Mouse (Mus musculus) ES-CJ7 (cell line): ENCODE data around the gene Pklr.
"Not testable (repeated sequence)": the region's sequence is repeated elsewhere in the genome, so short reads cannot be mapped to it uniquely, and the experiment has no call there.

Source experiments
- DNase-seq: peaks from one replicate; pipeline ENCODE4 v3.0.0; 2011; ENCODE audit warnings: low read depth, low spot score

Gene Pklr

DNA sequence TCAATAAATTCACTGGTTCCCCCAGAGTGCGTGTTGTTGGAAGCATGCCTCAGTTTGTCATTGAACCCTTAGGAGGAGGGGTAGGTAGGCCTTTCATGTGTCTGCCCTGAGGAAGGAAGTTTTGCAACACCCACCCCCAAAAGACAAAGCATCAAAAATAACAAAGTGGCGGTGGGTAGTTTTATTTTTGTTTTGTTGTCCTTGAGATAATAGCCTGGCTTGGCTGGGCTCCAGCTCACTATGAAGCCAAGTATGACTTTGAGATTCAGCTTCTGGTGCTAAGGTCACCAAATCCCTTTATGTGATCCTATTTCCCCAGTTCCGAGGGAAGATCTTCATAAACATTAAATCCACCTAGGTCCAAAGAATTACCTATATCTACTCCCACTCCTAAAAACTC, 11.7 kb upstream of the Pklr start:
- no peak for DNase-seq

DNA sequence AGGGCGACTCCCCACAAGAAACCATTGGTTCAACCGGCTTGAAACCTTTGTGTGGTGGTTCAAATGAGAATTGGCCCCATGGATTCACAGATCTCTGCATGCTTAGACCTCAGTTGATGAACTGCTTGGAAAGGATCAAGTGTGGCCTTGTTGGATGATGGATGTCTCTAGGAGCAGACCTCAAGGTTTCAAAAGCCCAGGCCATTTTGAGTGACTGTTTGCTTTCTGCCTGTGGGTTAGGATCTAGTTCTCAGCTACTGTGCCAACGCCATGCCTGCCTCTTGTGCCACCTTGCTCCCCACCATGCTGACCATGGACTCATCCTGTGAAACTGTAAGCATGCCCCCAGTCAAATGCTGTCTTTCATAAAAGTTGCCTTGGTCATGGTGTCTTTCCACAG, 10.0 kb upstream of the Pklr start:
- no peak for DNase-seq

DNA sequence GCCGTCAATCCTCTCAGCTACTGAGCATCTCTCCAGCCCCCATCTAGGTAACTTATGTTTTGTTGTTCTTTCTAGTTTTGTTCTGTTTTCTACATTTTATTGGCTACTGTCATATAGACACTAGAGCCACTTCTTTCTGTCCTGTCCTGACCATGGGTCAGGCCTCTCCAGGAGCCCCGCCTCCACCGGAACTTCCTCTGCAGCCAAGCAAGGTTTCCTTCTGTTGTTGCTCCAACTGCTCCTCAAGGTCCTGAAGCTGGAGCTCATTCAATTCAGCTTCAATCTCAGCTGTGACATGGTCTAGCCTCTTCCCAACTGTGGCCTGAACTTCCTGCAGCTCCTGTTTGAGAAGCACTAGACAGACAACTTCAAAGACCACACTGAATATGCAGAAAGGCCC, 6.0 kb upstream of the Pklr start:
- DNase-seq: no peak

DNA sequence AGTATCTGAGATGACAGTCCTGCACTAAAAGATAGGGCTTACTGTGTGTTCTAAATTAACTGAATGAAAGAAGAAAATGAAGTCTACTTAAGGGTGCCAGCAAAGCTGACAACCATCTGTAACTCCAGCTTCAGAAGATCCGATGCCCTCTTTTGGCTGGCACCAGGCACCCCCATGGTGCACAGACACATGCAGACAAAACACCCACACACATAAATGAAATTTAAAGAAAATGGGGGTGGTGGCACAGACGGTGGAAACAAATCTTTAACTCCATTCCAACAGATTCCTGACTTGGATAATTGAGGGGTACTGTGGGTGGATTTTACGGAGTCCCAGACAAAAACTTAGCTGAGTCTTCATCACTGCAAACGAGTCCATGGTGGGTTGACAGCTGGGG, 4.1 kb upstream of the Pklr start:
- DNase-seq: no peak

DNA sequence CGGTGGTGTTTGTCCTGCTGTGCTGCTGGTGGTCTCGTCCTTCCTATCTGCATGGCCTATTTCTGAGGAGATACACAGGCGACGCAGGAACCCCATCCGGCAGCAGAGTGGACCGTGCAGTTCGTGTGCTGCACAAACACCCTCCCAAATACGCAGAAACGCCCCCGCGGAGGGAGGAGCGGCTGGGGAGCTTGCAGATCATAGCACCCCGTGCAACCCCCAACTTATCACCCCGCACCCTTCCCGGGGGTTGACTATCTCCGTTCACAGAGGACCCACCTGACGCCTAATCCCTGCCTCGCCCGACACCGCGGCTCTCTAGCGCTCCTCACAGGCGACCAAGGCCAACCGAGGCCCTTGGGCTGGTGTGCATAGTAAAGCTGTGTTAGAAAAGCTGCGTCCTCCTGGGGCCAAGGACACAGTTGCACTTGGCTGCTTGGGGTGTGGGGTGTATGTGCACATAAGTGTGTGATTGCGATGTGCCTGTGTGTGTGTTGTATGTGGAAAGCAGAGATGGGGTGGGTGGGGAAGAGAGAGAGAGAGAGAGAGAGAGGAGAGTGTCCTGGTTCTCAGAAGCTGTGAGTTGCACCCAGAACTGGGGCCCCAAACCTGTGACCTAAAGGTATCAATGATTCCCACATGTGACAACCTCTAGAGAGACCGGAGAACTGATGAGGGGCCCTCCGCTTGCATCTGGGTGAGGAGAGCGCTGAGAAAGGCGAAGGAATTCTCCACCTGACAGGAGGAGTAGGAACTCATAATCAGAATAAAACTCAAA, 3.5 kb upstream of the Pklr start:
- DNase-seq: no peak

DNA sequence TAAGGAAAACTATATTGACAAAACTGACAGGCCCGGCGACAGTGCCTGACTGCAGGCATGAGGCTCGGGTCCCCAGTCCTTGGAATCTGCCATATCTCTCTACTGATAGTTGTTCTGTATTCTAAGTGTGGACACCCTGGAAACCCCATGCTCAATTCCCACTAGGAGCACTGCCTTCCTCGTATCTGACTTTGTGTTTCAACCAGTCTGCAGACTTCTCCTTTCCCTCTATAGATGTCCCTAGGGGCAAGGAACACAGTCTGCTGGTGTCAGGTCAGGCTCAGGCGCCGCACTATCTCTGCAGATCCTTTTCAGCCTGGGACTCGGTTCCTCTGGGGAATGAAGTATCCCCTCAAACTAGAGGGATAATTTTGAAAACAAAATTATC, 2.9 kb upstream of the Pklr start:
- DNase-seq: no peak

DNA sequence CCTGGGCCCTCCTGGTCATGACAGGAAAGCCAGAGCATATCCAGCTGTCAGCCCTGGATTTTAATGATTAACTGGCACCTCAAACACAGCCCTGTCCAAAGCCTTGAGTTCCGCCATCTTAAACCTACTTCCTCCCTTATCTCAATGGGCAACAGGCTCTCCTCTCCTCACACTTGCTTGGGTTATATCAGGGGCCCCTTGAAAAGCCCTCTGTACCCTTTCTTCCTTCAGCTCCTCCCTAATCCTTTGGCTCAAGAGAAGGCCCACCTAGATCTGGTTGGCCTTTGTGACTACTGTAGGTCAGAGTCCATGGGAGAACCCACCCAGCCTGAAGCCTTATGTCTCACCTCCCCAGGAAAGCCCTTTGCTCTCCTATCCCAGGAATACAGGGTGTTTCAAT, 2.2 kb upstream of the Pklr start:
- no peak for DNase-seq

DNA sequence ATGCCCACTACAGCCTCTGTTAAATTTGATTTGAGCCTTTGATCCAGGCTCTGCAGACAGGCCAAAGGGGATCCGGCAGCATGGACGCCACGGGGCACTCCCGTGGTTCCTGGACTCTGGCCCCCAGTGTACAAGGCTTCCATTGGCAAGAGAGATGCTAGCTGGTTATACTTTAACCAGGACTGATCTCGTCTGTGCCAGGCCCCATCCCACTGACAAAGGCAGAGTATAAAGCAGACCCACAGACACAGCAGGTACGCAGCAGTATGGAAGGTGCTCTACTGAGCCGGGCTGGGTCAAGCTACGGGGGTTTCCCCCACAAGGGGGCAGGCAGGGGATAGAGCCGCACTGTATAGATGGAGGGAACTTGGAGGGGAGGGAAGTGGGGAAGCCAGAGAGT, 423 bp downstream of the Pklr start:
- DNase-seq: peak; percentile 73

DNA sequence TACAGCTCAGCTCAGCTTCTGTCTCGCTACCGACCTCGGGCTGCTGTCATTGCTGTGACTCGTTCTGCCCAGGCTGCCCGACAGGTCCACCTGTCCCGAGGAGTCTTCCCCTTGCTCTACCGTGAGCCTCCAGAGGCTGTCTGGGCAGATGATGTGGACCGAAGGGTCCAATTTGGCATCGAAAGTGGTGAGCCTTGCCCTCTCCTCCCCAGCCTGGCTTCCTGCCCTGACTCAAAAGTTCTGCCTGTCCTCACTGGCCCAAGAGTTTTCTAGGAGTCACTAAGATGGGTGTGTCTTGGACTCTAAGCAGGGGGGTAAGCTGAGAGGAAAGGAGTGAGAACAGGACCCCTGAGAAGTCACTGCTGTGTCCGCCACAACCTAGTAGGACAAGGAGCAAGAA, 8.9 kb downstream of the Pklr start:
- DNase-seq: no peak

DNA sequence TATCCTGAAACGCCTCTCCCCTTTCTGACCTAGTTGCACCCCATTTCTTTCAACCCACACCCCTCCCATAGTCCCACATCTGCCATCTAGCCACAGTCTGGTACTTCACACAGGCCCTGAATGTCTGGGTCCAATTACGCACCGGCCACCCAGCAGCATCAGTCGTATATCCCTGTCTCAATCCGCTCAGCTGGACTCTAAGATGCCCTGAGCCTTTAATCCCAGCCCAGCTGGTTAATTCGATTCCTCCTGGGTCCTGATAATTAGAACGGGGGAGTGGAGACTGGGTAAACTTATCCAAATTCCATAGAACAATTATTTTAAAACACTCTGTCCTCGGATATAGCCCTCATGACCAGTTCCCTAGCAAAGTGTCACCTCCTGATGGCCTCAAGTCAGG, 9.6 kb downstream of the Pklr start:
- no peak for DNase-seq

DNA sequence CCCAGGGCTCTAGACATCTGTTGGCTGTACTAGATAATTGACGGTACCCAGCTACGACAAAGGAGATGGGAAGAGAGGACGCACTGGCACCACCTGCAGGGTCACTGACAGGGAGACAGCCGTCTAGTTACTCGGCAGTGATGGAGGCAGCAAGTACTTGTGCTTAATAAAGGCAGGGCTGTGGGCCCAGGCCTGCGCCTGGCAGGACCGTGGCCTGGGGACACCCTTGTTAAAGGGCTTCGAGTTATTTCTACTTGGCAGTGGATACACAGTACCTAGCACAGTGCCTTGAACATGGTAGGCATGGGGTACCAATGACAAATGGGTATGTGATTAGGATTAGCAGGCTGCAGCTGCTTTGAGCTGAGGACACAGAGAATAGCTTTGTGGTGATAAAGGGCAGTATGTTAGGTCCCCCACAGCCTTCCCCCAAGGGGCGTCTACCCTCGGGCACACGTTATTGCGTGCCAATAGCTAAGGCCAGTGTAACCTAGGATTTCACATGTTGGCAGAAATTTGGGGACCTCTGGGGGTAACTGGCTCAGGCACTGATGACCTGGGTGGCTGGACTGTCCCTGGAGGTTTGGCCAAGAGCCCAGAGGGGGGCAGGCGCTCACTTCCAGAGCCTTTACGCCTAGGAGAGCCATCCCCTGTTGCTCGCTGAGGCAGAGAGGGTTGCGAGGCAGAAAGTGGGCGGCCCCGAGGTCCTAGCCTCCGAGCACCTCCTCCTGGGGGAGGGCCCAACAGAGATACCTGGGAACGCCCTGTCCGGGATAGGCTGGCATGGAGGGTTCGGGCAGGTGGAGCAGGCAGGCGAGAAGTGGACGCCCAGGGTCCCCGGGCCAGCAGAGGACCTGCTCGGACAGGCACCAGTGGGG, 11.4 kb downstream of the Pklr start:
- peak; percentile 45 for DNase-seq

DNA sequence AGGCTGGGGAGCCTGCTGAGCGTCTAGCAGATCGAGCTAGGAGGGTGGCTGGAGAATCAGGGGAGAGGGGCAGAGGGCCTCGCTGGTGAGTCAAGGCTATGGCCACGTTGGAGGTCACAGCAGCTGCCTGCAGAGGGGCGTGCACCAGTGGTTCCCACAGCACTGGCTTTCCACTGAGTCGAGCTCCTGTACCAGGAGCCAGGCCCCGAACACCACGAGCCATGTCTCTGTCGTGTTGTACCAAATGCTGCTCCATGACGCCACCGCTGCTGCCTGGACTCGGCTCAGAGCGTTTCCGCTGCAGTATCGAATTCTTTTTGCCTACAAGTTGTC, 12.0 kb downstream of the Pklr start:
- no peak for DNase-seq

DNA sequence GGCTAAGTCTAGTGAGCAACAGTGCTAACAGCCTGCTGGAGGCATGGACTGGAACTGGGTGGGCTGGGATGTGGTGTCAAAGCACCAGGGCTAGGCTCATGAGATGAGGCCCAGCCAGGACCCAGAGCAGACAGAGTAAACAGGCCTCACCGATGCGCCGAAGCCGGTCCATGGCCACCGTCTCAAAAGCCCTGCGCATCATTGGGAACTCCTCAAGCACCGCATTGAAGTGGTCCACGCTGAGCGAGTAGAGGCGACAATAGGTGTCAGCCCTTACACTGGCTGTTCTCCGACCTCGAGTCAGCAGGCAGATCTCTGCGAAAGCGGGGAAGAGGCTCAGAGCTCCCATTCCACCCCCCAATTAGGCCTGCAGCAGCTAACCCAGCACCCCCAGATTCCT, 12.6 kb downstream of the Pklr start:
- DNase-seq: no peak

DNA sequence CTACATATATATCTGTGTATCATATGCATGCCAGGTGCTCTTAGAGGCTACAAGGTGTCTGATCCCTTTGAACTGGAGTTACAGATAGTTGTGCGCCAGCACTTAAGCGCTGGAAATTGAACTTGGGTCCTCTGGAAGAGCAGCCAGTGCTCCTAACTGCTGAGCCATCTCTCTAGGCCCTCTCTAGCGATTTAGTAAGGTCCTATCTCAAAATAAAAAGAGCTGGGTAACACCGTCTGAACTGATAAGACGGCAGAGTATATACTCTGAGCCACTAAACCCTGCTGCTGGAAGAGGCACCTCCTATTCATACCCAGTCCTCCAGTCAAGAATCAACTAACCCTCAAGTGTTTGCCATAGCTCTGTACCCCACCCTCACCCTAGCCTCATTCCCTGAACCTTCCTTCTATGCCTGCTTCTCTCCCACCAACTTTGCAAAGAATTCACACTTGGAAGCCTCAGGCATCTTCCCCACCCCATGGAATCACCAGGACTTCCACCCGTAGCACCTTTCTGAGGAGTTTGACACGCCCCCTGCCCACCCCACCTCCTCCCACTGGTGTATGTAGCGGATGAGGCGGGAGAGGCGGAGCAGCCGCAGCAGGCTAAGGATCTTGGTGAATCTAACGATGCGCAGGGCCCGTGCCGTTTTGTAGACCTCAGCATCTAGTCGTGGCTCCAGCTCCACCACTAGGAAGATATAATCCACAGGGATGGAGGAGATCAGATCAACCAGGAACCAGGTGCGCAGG, 16.3 kb downstream of the Pklr start:
- DNase-seq: peak; percentile 59

DNA sequence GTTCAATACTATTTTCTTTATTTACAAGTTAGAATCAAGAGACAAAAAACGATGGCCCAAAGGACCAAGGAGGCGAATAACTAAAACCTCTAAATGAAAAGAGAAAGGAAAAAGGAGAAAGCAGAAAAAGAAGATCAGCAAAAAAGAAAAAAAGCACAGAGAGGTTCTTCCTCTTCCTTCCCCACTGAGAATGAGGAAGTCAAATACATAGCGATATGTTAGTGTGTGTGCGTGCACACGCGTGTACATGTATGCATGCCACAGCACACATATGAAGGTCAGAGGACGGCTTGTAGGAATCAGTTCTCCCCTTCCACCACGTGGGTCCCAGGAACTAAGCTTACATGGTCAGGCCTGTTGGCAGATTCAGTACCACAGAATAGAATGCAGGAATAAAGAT, 21.0 kb downstream of the Pklr start:
- DNase-seq: no peak

DNA sequence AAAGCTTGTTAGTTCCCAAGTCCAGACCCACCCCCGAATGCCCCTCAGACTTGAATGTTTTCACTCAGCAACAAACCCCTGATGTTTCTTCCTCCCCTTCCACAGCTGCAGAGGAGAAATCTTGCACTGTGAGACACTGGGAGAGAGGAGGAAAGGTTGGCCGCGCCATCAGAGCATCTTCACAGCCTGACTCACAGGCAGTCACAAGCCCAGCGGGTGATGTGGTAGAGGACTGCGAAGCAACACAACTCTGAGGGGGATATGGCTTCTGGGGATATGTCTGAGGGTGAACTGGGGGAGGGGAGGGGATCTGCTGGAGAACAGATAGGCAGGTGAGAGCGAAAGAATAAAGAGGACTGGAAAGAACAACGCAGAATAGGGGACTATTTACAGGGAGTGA, 22.7 kb downstream of the Pklr start:
- DNase-seq: no peak

DNA sequence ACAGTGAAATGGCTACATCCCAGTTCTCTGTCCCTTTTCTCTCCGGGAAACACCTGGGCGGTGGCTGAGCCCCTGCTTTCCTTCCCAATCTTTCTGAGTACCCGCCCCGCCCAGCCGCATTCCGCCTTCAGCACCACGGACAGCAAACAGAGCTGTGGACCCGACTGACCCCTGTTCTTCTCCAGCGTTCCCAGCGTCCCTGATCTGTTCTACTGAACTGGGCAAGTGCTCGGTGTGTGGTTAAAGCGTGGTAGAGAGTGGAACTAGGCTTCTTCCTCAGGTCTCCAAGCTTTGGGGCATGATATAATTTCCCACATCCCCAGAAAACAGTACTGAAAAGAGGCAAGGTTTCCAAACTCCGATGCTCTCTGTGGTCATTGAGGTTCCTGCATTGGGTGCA, 23.3 kb downstream of the Pklr start:
- peak; percentile 67 for DNase-seq

DNA sequence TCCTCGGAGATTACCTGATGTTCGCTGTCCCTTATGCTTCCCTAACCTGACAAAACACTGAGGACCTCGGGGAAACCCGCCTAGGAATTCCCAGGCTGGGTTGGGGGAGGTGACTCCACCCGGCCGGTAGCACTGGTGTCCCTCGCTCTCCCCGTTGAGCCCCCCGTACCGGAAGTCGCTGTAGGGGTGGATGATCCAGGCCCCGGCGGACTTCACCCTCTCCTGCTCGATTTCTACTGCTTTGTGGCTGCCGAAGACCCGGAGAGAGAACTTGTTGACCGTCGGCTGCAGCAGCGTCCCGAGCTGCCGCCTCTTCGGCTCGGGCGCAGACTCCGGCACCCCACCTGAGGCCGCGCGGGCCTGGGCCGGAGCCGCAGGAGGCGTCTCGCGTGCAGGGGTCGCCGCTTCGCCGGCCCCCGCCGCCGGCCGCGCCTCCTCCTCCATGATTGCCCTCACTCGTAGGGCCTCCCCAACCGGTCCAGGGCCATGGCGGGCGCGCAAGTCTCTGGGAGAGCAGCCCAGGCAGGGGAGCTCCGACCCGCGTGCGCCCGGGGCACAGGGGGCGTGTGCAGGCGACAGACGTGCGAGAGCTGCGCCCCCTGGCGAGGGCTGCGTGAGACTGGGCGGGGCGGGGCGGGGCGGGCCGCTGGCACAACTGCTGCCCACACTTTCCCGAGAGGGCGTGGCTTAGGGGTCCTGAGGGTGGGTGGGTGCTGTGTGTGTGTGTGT, 23.8 kb downstream of the Pklr start, which contains the start of gene Hcn3:
TSS of gene Hcn3 (minus strand) at position 581 of the 729 bp plus-strand sequence.
- DNase-seq: peak; percentile 88

DNA sequence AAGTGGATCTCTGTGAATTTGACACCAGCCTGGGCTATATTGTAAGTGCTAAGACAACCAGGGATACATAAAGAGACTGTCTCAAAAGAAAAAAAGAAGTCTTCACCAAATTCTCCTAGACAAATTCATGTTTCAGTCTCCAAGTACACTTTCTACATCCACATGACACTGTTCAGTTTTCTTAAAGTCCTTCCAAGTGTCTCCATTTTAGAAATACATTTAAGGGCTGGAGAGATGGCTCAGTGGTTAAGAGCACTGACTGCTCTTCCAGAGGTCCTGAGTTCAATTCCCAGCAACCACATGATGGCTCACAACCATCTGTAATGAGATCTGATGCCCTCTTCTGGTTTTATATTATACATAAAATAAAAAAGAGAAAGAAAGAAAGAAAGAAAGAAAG, 25.3 kb downstream of the Pklr start:
- DNase-seq: not testable (repeated sequence)

DNA sequence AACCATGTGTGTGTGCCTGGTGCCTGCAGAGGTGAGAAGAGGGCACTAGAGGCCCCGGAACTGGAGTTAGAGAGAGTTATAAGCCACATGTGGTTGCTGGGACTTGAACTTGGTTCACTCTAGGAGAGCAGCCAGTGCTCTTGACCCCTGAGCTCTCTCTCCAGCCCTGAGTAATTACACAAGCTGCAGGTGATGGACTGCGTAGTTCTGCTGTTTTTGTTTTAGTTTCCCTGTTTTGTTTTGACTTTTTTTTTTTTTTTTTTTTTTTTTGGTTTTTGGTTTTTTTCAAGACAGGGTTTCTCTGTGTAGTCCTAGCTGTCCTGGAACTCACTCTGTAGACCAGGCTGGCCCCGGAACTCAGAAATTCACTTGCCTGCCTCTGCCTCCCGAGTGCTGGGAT, 25.8 kb downstream of the Pklr start:
- DNase-seq: no peak

DNA sequence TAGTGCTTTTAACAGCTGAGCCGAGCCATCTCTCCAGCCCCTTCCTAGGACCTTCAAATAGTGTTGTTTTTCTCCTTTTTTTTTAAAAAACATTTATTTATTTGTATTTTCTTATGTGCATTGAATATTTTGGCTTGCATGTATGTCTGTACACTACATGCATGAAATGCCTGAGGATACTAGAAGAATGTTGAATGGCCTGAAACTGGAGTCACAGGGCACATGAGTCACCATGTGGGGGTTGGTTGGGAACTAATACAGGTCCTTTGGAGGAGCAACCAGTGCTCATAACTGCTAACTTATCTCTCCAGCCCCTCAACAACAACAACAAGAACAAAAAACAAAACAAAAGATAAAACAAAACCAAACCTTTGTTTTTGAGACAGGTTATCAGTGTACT, 27.2 kb downstream of the Pklr start:
- no peak for DNase-seq
